Mouse (Mus musculus): ENCODE results near the gene Ifi27.

Gene Ifi27

GRCm38 (mm10) chr12:103433986-103434731 is at the start of gene Ifi27:
Ifi27 (plus strand) TSS chr12:103434211.
- DNase-seq = peak; percentile 93

- peak; percentile 98 for DNase-seq
These were observed 45.3 kb upstream of the Ifi27 start, which contains the start of gene Otub2 for GRCm38 (mm10) chr12:103388505-103389347. Otub2 (plus strand) TSS chr12:103388682.

GRCm38 (mm10) chr12:103389348-103389727 is 44.7 kb upstream of the Ifi27 start:
- DNase-seq = no peak

- no peak for DNase-seq
These were observed 44.0 kb upstream of the Ifi27 start for GRCm38 (mm10) chr12:103389982-103390381.

GRCm38 (mm10) chr12:103391098-103391497 is 42.9 kb upstream of the Ifi27 start:
- DNase-seq = no peak

- no peak for DNase-seq
These were observed 40.5 kb upstream of the Ifi27 start for GRCm38 (mm10) chr12:103393528-103393927.

GRCm38 (mm10) chr12:103395486-103396275 is 38.3 kb upstream of the Ifi27 start:
- peak; percentile 81 for DNase-seq

GRCm38 (mm10) chr12:103396751-103397150 is 37.3 kb upstream of the Ifi27 start:
- DNase-seq = no peak

GRCm38 (mm10) chr12:103404131-103404530 is 29.9 kb upstream of the Ifi27 start:
- no peak for DNase-seq

- no peak for DNase-seq
These were observed 26.3 kb upstream of the Ifi27 start, which contains the start of gene 9330161L09Rik for GRCm38 (mm10) chr12:103407720-103408119. 9330161L09Rik (minus strand) TSS chr12:103407820.

- DNase-seq = no peak
These were observed 25.9 kb upstream of the Ifi27 start for GRCm38 (mm10) chr12:103408144-103408543.

- DNase-seq = no peak
These were observed 8.8 kb upstream of the Ifi27 start for GRCm38 (mm10) chr12:103425016-103425728.

GRCm38 (mm10) chr12:103425729-103426470 is 8.1 kb upstream of the Ifi27 start, which contains the start of gene Ddx24:
Ddx24 (minus strand) TSS chr12:103425830.
- DNase-seq = peak; percentile 100

- no peak for DNase-seq
These were observed 7.3 kb upstream of the Ifi27 start for GRCm38 (mm10) chr12:103426710-103427109.

- peak; percentile 32 for DNase-seq
These were observed 581 bp upstream of the Ifi27 start for GRCm38 (mm10) chr12:103433430-103433829.

- no peak for DNase-seq
These were observed 850 bp downstream of the Ifi27 start for GRCm38 (mm10) chr12:103434861-103435260.

GRCm38 (mm10) chr12:103437601-103438000 is 3.6 kb downstream of the Ifi27 start:
- DNase-seq = no peak

GRCm38 (mm10) chr12:103443524-103443923 is 9.5 kb downstream of the Ifi27 start, which contains the start of gene Ifi27l2a:
Ifi27l2a (minus strand) TSS chr12:103443680.
- peak; percentile 3 for DNase-seq

- peak; percentile 0 for DNase-seq
These were observed 10.2 kb downstream of the Ifi27 start for GRCm38 (mm10) chr12:103444261-103444660.

GRCm38 (mm10) chr12:103445060-103445459 is 11.0 kb downstream of the Ifi27 start:
- peak; percentile 0 for DNase-seq

GRCm38 (mm10) chr12:103453361-103453760 is 19.4 kb downstream of the Ifi27 start:
- no peak for DNase-seq
